Mouse (Mus musculus) cerebellum, adult 11-12 months (tissue): ENCODE measurements around the gene Eml2.

Source experiments
- DNase-seq: peaks from one replicate; pipeline ENCODE4 v3.0.0; 2022

The Eml2 gene

DNA sequence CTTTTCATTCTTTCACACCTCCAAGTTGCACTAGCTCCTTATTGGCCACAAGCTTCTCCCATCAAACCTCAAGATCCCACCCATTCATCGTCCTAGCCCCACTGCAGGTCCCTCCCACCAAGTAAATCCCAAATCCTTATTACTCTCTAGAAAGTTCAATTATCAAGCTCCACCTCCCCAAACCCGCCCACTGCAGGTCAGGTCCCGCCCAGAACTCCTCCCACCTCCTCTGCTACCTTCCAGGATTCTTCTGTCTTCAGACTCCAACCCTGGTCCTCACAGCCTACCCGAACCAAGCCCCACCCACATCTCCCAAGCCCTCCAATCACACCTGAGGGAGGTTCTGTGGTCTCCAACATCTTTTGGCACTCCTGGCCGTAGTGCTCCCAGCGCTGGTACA lies 12.0 kb upstream of the Eml2 start:
- no peak for DNase-seq

DNA sequence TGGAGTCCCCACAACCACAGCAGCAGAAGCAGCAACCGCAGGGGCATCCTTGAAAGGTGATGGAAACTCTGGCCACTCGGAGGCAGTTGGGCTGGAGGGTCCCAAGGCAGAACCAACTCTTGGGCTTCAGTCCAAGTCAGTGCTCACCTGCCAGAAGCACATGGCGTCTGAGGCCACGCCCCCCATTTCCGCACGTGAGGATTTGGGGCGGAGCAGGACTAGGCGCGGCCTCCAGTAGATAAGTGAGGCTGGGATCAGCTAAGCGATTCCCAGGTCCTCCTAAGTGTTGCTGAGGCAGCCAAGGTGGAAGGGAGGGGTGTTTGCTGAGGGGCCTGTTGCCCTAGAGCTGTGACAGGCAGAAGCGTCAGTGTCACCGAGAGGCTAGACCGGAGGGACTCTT lies 11.2 kb upstream of the Eml2 start:
- no peak for DNase-seq

DNA sequence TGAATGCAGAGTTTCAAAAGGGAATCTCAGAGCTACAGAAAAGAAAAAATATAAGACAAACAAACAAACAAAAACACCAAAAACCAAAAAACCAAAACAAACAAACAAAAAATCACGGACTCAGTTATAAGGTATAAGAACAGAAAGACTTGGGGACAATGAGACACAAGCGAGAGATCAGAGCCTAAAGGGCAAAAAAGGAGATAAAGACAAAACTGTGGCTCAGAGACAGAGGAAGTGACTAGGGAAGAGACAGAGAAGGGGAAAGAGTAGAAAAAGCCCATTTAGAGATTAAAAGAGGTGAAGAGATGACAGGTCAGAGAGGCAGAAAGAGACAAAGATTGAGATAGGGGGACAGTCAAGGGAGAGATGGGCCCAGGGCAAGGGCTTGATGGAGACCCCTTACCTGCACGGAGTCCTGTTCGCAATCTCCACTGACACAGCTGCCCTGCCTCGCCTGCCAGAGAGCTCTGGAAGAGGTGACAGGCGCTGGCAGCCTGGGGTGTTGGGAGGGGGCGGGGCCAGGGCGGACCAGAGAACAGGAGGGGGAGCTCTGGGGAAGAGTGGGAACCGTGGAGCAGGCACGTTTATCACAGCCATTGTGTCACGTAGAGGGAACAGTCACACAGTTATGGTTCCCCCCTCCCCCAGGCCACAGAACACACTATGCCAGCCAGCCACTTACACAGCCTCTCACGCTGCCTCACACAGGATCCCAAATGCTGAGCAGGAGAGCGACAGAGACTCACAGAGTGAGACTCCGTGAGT lies 10.4 kb upstream of the Eml2 start, which contains the start of gene Gipr:
TSS of gene Gipr (minus strand) at position 472 of the 768 bp plus-strand sequence.
- no peak for DNase-seq

DNA sequence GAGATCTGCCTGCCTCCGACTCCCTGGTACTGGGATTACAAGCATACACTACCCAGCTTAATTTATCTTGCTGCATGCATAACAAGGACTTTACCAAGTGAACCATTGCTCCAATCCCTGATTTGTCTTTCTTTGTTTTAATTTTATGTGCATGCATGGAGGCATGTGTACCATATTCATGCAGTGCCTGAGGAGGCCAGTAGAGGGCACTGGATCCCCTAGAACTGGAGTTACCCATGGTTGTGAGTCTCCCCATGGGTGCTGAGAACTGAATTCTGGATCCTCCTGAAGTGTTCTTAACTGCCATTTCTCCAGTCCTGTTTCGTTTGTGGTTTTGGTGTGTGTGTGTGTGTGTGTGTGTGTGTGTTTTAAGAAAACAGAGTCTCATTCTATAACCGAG lies 9.2 kb upstream of the Eml2 start:
- no peak for DNase-seq

DNA sequence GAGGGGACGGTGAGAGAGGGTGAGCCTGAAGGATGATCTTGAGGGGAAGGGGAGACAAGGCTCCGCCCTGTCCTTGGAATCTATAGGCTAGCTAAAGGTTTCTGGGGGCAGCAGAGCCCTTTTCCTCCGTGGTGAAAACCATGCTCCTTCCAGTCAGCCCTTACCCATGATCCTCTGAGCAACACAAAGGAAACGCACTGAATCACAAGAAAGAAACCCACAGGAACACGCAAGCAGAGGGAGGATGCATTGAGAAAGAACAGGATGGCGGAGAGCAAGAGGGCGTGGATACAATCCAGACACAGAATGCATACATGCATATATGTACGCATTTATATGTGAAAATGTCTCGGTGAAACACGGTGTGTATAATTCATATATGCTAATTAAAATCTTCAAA lies 6.7 kb upstream of the Eml2 start:
- no peak for DNase-seq

DNA sequence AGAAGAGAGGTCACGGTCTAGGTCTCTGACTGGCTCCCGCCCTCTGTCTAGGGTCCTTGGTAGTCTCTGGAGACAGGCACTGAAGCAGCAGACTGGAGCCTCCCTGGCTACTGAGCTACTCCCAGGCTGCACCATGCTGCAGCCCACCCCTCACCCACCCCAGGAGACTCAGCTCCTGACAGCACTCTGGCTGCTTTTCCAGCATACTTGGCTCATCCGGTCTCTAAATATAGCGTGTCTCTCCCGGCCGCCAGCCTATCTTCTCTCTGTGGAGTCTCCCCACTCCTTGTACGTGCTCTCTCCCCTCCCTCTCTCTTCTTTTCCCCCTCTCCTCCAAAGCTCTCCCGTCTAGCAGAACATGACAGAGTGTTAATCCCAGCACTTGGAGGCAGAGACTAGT lies 6.1 kb upstream of the Eml2 start:
- no peak for DNase-seq

DNA sequence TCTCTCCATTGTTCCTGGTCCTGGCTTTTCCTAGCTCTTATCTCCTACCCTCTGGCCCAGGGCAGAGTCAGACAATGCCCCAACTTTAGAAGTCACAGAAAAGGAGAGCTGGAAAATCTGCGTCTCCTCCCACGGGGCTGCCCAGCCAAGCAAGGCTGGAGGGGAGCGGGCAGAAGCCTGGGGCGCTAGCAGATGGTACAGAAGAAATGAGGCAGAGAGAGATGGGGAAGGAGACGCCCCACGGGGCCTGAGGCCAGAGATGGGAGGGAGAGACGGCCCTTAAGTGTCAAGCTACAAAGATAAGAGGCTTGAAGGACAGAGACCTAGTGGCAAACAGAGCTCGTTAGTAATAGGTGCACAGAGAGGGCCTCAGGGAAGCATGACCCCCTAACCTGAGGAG lies 4.4 kb upstream of the Eml2 start:
- peak; percentile 54 for DNase-seq

DNA sequence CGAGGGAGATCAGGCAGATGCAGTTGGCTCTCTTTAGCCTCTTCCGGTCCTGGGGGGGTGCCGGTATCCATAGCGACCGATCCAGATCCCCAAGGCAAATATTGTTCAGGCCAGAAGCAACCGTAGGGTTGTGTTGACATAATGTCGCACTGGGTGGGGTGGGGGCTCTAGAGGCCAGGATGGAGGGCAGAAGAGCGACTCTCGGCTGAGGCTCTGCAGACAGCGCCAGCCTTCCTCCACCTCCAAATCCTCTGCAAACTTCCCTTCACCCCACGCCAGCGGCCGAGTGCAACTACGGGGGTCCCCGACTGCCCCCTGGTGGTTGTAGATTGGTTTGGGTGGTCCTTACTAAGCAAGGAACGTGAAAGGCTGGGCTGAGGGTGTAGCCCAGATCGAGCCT lies 3.3 kb upstream of the Eml2 start:
- DNase-seq = peak; percentile 71

DNA sequence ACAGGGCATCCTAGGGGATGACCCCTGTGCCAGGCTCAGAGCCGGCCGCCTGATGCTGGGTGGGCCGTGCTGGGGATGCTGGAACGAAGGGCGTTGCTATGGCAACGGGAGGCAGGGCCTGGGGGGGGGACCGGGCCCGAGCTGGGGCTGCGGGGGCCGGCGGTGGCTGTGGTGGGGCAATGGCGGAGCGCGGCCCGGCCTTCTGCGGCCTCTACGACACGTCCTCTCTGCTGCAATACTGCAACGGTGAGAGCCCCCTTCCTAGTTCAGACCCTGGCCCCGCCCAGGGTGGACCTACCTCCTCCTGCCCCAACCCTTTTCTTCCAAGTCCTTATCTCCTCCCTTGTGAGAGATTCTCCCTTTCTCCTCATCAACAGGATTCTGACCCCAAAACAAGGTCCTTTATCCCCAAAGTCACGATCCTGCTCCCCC lies 311 bp downstream of the Eml2 start:
- DNase-seq = peak; percentile 88

DNA sequence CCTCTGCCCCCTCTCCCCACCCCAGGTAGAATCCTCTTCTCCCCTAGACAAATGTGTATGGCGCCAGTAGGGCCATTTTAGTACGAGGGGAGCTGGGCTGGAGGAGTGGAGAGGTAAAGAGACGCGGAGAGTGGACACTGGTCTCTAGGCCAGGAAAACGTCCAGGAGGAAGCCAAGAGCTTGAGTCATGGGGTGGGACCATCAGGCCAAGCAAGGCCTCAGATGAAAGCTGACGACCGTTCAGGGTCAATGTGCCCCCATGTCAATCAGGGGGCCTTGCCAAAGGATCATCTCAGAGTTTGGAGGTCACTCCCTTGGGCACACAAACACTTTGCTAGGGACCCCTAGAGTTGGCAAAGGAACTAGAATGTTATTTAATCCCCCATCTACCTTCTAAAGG lies 995 bp downstream of the Eml2 start:
- peak; percentile 59 for DNase-seq

DNA sequence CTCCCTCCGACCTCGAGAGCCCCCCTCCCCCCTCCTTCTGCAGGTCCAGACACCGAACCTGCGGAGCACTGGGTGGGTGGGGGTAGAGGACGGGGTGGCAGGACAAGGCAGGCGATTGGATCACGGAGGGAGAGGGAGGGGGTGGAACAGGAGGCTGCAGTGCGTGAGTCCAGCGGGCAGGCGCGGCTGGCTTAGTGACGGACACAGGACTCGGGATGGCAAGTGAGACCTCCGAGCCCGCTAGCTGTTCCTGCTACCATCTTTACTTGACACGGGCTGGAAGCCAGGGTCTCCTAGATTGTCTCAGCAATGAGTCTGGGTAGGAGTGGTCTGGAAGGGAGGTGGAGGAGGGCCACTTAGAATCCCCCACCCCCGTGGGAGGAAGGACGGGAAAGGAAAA lies 1.8 kb downstream of the Eml2 start:
- DNase-seq = peak; percentile 72

DNA sequence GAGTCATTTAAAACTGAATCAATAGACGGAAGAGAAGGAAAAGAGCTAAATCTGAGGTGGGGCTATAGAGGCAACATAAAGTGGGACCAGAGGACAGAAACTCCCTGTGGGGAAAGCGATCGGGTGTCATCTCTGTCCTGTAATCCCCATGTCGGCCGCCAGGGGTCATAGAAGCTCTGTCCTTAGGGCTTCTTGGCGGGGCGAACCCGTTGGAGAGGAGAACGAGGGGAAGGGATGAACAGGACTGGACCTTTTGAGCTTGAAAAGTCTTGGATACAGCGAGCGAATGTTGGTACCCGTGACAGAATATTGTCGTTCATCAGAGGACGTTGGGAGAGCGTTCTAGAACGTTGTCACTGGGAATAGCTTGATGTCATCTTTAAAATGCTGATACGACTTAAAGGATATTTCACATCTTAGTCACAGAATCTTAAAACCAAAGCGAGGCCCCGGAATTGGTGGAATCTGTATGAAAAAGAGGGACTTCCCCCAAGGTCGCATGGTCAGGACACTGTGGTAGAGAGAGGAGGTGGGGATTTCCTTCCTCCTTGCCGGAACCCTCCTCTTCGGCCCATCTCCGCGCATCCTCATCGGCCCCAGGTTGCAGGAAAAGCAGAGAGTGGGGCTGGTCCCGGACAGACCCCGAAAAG lies 2.3 kb downstream of the Eml2 start:
- DNase-seq = peak; percentile 80

DNA sequence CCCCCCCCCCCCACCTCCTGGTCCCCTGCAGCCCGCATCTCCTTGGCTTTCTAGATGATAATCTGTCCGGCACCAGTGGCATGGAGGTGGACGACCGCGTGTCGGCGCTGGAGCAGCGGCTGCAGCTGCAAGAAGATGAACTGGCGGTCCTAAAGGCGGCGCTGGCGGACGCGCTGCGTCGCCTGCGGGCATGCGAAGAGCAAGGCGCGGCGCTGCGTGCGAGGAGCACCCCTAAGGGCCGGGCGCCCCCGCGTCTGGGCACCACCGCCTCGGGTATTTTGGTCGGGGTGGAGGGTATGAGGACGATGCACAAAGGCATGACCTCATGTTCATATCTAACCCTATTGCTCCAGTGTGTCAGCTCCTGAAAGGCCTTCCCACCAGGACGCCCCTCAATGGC lies 3.0 kb downstream of the Eml2 start:
- DNase-seq = peak; percentile 60

DNA sequence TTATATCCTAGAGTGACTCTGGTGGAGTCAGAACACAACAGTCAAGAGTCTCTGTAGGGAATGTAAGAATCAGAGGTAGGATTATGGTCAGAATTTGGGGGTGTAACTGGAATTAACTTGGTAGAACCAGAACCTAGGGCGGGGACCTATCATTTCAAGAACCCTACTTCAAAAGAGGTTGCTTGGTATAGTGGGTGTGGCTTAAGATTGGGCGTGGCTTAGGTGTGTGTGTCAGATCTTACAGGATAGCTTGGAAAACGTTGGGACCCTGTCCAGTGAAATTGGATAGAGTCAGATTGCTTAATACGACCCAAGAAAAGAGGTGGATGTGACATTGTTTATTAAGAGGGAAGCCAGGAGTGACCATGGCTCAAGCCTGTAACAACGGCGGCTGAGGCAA lies 3.7 kb downstream of the Eml2 start:
- DNase-seq = no peak

DNA sequence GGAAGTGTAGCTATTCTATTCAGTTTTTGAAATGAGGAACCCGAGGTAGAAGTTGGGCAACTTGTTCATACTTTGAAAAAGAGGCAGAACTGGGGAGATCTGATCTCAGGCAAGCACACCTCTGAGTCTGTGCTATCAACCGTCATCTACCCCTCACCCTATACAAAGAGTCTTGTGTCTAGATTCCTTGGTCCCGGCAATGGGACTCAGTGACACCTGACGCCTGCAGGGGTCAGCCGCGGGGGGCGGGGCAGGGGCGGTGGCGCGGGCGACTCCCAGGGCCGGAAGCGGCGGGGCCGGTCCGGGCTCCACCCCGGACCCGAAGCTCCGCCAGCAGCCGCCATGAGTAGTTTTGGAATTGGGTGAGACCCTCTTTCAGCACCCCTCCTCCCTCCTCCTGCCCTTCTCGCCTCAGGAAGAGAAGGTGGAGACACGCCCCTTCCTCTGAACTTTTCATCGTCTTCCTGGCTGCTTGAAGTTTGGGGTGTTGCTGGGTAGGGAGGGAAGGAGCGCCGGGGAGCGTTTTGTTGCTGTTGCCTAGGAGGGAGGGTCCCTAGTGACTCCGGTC lies 4.7 kb downstream of the Eml2 start:
- no peak for DNase-seq

DNA sequence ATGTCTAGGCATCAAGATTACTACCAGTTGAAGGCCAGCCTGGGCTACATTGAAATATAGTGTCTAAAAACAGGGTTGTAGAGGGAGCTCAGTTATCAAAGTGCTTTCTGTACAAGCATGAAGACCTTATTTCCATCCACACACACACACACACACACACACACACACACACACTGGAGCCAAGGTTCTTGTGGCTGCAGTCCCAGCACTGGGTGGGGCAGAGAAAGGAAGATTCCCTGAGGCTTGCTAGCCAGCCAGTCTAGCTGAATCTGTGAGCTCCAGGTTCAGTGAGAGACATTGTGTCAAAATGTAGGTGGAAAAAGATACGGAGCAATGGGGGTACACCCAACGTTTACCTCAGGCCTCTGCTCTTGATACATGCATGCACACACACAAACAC lies 8.0 kb downstream of the Eml2 start:
- DNase-seq = no peak

DNA sequence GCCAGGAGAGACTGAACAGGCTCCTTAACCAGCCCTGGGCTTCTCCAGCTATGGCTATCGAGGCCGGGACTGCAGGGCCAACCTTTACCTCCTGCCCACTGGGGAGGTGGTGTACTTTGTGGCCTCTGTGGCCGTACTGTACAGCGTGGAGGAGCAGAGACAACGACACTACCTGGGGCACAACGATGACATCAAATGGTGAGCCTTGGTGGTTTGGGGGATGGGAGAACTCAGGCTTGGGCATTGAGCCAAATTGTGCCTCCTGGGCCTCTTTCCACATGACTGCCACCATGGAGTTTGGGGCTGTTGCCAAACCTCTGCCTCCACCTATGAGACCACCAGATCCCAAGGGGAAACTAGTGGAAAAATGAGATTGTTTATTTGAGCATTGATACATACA lies 8.5 kb downstream of the Eml2 start:
- DNase-seq = no peak

DNA sequence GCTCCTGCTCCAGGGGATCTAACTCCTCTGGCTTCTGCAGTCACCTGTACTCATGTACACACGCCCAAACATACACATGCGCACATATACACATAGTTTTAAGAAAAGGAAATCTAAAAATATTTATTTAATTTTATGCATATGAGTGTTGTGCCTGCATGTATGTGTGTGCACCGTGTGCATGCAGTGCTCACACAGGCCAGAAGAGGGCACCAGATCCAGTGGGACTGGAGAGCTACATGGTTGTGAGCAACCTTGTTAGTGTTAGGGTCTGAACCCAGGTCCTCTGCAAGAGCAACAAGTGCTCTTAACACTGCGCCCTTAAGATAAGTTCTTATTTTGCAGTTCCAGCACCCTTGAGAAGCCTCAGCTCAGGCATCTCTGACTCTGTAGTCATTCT lies 18.5 kb downstream of the Eml2 start:
- no peak for DNase-seq

DNA sequence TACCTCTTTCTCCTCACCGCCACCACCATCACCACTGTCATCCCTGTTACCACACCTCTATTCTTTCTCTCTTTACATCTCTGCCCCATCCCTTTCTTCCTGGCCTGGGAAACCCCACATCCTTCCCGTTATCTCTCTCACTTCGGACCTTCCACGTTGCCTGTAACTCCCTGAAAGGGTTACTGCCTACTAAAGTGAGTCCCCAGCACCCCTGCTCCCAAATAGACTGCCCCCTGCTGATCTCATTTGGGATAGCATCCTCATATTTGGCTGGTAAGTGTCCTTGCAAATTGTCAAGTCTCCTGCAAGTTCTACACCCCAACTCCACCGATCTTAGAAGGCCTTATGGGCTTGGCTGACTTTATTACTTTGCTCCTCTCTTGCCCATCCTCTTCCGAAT lies 20.5 kb downstream of the Eml2 start:
- no peak for DNase-seq

DNA sequence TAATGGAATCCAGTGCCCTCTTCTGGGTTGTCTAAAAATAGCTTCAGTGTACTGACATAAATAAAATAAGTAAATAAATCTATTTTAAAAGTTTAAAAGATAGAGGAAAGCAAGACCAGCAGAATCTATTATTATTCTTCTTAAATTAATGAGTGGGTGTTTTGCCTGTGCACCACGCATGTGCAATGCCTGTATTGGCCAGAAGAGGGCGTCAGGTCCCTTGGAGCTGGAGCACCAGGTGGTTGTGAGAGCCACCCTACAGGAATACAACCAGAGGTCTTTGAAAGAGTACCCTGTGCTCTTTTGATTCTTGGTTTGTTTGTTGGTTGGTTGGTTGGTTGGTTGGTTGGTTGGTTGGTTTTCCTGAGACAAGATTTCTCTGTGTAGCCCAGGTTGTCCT lies 21.8 kb downstream of the Eml2 start:
- no peak for DNase-seq

DNA sequence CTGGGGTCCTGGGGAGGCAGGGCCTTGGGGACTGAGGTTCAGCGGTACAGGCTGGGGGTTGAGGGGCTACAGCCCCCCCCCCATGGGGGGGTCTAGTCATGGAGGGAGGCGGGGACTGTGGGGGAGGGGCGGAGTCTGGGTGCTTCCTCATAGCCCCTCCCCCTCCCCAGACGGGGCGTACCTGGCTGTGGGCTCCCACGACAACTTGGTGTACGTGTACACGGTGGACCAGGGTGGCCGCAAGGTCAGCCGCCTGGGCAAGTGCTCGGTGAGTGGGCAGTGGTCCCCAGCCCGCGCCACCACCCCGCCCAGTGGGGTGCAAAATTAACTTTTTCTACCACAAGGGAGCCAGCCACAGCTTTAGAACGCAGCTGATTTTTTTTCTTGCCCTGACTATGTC lies 25.4 kb downstream of the Eml2 start:
- no peak for DNase-seq

DNA sequence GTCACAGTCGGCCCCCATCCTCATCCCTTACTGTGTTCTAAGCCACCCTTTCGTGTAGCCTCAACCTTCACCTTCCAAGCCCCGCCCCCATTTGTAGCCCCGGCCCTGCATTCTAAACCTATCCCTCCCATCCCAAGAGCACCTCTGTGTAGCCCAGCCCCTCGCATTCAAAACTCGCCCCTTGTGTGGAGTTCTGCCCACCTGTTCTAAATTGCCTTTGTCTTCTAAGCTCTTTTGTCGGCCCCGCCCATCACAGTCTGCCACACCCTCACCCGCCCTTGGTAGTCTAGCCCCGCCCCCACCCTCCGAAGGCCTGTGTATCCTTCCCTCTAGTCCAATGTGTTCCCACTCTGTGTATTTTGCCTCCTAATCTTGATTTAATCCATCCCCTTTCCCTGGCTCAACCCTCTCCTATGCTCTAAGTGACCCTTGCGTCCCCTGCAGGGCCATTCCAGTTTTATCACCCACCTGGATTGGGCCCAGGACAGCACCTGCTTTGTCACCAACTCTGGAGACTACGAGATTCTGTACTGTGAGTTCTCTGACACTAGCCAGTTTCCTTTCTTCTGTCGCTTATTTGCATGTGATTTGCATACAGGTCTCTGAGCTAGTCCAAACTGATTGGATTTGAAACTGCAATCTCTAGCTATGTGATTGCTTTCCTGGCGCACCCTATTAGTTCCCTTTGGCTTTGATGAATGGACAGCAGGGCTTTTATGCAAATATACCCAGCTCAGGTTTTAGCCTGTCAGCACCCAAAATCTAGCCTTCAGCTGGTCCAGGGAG lies 26.0 kb downstream of the Eml2 start:
- DNase-seq = no peak

DNA sequence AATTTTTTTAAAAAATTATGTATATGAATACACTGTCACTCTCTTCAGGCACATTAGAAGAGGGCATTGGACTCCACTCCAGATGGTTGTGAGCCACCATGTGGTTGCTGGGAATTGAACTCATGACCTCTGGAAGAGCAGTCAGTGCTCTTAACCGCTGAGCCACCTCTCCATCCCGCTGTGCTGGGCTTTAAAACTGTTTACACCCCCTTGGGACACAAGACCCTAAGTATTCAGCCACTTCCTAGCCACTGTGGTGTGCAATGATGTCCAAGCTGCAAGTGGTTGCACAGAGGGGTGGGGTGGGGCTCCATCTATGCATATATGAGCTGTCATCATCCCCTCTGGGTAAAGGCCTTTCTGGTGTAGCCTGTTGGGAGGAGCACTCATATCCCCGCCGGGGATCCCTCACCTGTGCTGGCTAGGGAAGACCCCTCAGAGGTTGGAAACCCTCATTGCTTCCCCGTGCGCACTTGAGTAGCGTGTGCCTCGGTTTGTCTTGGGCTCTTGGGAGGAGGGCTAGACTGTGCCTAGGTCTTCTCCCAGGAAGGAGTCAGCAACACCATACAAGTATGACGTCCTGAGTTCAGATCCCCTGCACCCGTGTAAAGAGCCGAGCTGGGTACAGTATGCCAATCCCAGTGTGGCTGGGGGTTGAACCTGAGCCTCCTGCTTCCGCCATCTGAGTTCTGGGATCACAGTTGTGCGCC lies 32.1 kb downstream of the Eml2 start:
- DNase-seq = no peak
